Mouse (Mus musculus) yolk sac, embryonic 10.5 days (tissue): ENCODE data around the gene Trio.
"Not testable (repeated sequence)": the region's sequence is repeated elsewhere in the genome, so short reads cannot be mapped to it uniquely, and the experiment has no call there.

ENCODE experiments used
- DNase-seq: peaks from one replicate; pipeline ENCODE4 v3.0.0-alpha.2; 2017; ENCODE audit warnings: low spot score

Gene Trio

GRCm38 (mm10) chr15:27720297-27720696 is 305.4 kb downstream of the Trio start:
- not testable (repeated sequence) for DNase-seq

GRCm38 (mm10) chr15:27718668-27719067 is 307.0 kb downstream of the Trio start:
- DNase-seq: no peak

GRCm38 (mm10) chr15:27715331-27715730 is 310.3 kb downstream of the Trio start:
- DNase-seq: no peak

- no peak for DNase-seq
Measured at GRCm38 (mm10) chr15:27710698-27711097, 314.9 kb downstream of the Trio start.

GRCm38 (mm10) chr15:27708968-27709612 is 316.6 kb downstream of the Trio start:
- no peak for DNase-seq

GRCm38 (mm10) chr15:27708499-27708898 is 317.1 kb downstream of the Trio start:
- no peak for DNase-seq

GRCm38 (mm10) chr15:27702972-27703313 is 322.7 kb downstream of the Trio start:
- DNase-seq: no peak

GRCm38 (mm10) chr15:27702031-27702971 is 323.3 kb downstream of the Trio start:
- DNase-seq: no peak

GRCm38 (mm10) chr15:27697632-27698031 is 328.0 kb downstream of the Trio start:
- no peak for DNase-seq

GRCm38 (mm10) chr15:27693235-27693634 is 332.4 kb downstream of the Trio start:
- DNase-seq: no peak

GRCm38 (mm10) chr15:27692161-27692560 is 333.5 kb downstream of the Trio start:
- no peak for DNase-seq

GRCm38 (mm10) chr15:27691213-27691612 is 334.4 kb downstream of the Trio start:
- no peak for DNase-seq

- no peak for DNase-seq
Measured at GRCm38 (mm10) chr15:27688041-27688651, 337.5 kb downstream of the Trio start.

- no peak for DNase-seq
Measured at GRCm38 (mm10) chr15:27684813-27685212, 340.8 kb downstream of the Trio start.

GRCm38 (mm10) chr15:27683206-27683605 is 342.4 kb downstream of the Trio start:
- DNase-seq: no peak

GRCm38 (mm10) chr15:27682619-27683018 is 343.0 kb downstream of the Trio start:
- no peak for DNase-seq

GRCm38 (mm10) chr15:27681419-27682187 is 344.0 kb downstream of the Trio start, which contains the start of gene Otulinl:
Otulinl (minus strand) TSS chr15:27681579.
- peak; percentile 90 for DNase-seq

- no peak for DNase-seq
Measured at GRCm38 (mm10) chr15:27680997-27681396, 344.7 kb downstream of the Trio start.
